In genomic region chr1:80025863-80026616, GRCm38 (mm10) we compare ENCODE assay signal across 16 mouse cellular contexts.
DNase-seq lines count a peak whose midpoint lies in the region; ATAC-seq lines count a peak whose summit lies in the region.
"Had no signal": no experiment of that assay in that cellular context is flagged by ENCODE, and none has a peak within 500 bp of the region (broad histone marks: within the 10 kb centered on the region; RNA-seq: fewer than 3 reads in every experiment).

No protein-coding gene starts in this region.

- peak; percentile 30; the same call in 1 of the 2 replicates for ATAC-seq in common myeloid progenitor, adult 5-6 weeks (replicated peaks; ENCODE audit: low read depth, poor library complexity, severe bottlenecking)
- ATAC-seq in megakaryocyte, adult 5-6 weeks (ENCODE audit: poor library complexity, severe bottlenecking), result peak; percentile 75
- ATAC-seq: forebrain, embryonic 13.5 days; forebrain, postnatal 0 days; hindbrain, postnatal 0 days had no signal

- peak; percentile 46 for DNase-seq in 3134 (ENCODE audit: extremely low read depth, insufficient read length, low spot score)
- peak; percentile 66 for DNase-seq in 416B (ENCODE audit: low read depth)
- DNase-seq in testis, postnatal 10 days (ENCODE audit: low spot score), result no peak
- no peak for DNase-seq in cerebellum, postnatal 25 days
- no peak for DNase-seq in kidney, adult 18-20 months
- DNase-seq: adrenal gland, postnatal 10 days; cerebellum, adult 2 months; cerebellum, postnatal 10 days; forebrain, postnatal 0 days; gastrocnemius, postnatal 14 days; heart, postnatal 4 days; kidney, adult 11 months had no signal

Comparison
In these comparisons a context has a peak if more than half of its experiments do, and no peak if none do; other contexts are left out.
1. DNase-seq: peak in 3134 (single experiment) and 416B (single experiment); none in testis, postnatal 10 days (single experiment), cerebellum, postnatal 25 days (0 of 2) and kidney, adult 18-20 months (single experiment).